Mouse (Mus musculus): Measurements from ENCODE around the gene Olfr573-ps1. TPM values are rescaled to one million over a fixed set of nuclear protein-coding genes. Genes with fewer than 3 reads are reported as not detected.

Gene Olfr573-ps1
- not detected in 2 replicates for polyA plus RNA-seq (2014; fragmentation: Nextera tagmentation; extraction: Ambion mirVana)

- no peaks in the 10 kb centered on the region for H3K9me3 ChIP-seq (ENCODE audit: control insufficient read depth, low read length)
- no peaks in the 10 kb centered on the region for H3K27me3 ChIP-seq (ENCODE audit: control insufficient read depth, insufficient read depth, low read length)
- H3K27ac ChIP-seq (ENCODE audit: low read depth, low read length) = no peak within 1 kb of the TSS
- no peak within 1 kb of the TSS for H3K9ac ChIP-seq (ENCODE audit: low read depth, low read length)
- no peak within 1 kb of the TSS for H3K4me3 ChIP-seq (ENCODE audit: low read depth, low read length)
- ATAC-seq (ENCODE audit: low FRiP score) (no peak), DNase-seq (ENCODE audit: low spot score) (no peak)
- H3K4me1 ChIP-seq (replicated peaks; ENCODE audit: control insufficient read depth, insufficient read depth, low read length) = no peaks in the 10 kb centered on the region
- 93% methylated on average over 2 of the region's 2 CpGs for WGBS
- no peak within 1 kb of the TSS for H3K4me2 ChIP-seq (replicated peaks; ENCODE audit: low read depth, low read length)
- H3K36me3 ChIP-seq (ENCODE audit: control insufficient read depth, insufficient read depth, low read length) = no peaks in the 10 kb centered on the region
Measured at GRCm38 (mm10) chr7:102942475-102942874, at the start of gene Olfr573-ps1. Gene Olfr573-ps1 (minus strand): TSS chr7:102942575.

- 74% methylated on average over 3 of the region's 3 CpGs for WGBS
- no peaks in the 10 kb centered on the region for H3K9me3 ChIP-seq (ENCODE audit: control insufficient read depth, low read length)
Measured at GRCm38 (mm10) chr7:102989224-102989623, 46.8 kb upstream of the Olfr573-ps1 start, which contains the start of gene Olfr578. Gene Olfr578 (minus strand): TSS chr7:102989324.

GRCm38 (mm10) chr7:102975843-102976242 is 33.5 kb upstream of the Olfr573-ps1 start, which contains the start of gene Olfr577:
Gene Olfr577 (minus strand): TSS chr7:102975943.
- WGBS = 87% methylated on average over 2 of the region's 2 CpGs
- ATAC-seq (ENCODE audit: low FRiP score) (no peak), DNase-seq (ENCODE audit: low spot score) (no peak)
- H3K27me3 ChIP-seq (ENCODE audit: control insufficient read depth, insufficient read depth, low read length) = no peaks in the 10 kb centered on the region
- H3K4me3 ChIP-seq (ENCODE audit: low read depth, low read length) = no peak within 1 kb of the TSS
- no peak within 1 kb of the TSS for H3K27ac ChIP-seq (ENCODE audit: low read depth, low read length)
- H3K36me3 ChIP-seq (ENCODE audit: control insufficient read depth, insufficient read depth, low read length) = no peaks in the 10 kb centered on the region
- H3K4me2 ChIP-seq (replicated peaks; ENCODE audit: low read depth, low read length) = no peak within 1 kb of the TSS
- no peaks in the 10 kb centered on the region for H3K4me1 ChIP-seq (replicated peaks; ENCODE audit: control insufficient read depth, insufficient read depth, low read length)
- no peaks in the 10 kb centered on the region for H3K9me3 ChIP-seq (ENCODE audit: control insufficient read depth, low read length)
- no peak within 1 kb of the TSS for H3K9ac ChIP-seq (ENCODE audit: low read depth, low read length)

More at GRCm38 (mm10) chr7:102989224-102989623, 46.8 kb upstream of the Olfr573-ps1 start, which contains the start of gene Olfr578:
- ATAC-seq (ENCODE audit: low FRiP score) (no peak), DNase-seq (ENCODE audit: low spot score) (no peak)
- H3K4me2 ChIP-seq (replicated peaks; ENCODE audit: low read depth, low read length) = no peak within 1 kb of the TSS
- no peak within 1 kb of the TSS for H3K4me3 ChIP-seq (ENCODE audit: low read depth, low read length)
- H3K27me3 ChIP-seq (ENCODE audit: control insufficient read depth, insufficient read depth, low read length) = no peaks in the 10 kb centered on the region
- H3K27ac ChIP-seq (ENCODE audit: low read depth, low read length) = no peak within 1 kb of the TSS
- H3K9ac ChIP-seq (ENCODE audit: low read depth, low read length) = no peak within 1 kb of the TSS
- H3K4me1 ChIP-seq (replicated peaks; ENCODE audit: control insufficient read depth, insufficient read depth, low read length) = no peaks in the 10 kb centered on the region
- H3K36me3 ChIP-seq (ENCODE audit: control insufficient read depth, insufficient read depth, low read length) = no peaks in the 10 kb centered on the region

GRCm38 (mm10) chr7:102974399-102974798 is 32.0 kb upstream of the Olfr573-ps1 start:
- H3K9me3 ChIP-seq (ENCODE audit: control insufficient read depth, low read length) = no peaks in the 10 kb centered on the region
- 44% methylated on average over 1 of the region's 1 CpGs for WGBS
- H3K36me3 ChIP-seq (ENCODE audit: control insufficient read depth, insufficient read depth, low read length) = no peaks in the 10 kb centered on the region

GRCm38 (mm10) chr7:102962360-102962759 is 20.0 kb upstream of the Olfr573-ps1 start, which contains the start of gene Olfr576:
Gene Olfr576 (plus strand): TSS chr7:102962660.
- no peak for DNase-seq (ENCODE audit: low spot score)
- WGBS = 65% methylated on average over 2 of the region's 2 CpGs
- Histone ChIP-seq H3K27ac (ENCODE audit: low read depth, low read length) (no peak within 1 kb of the TSS), H3K4me1 (replicated peaks; ENCODE audit: control insufficient read depth, insufficient read depth, low read length) (no peaks in the 10 kb centered on the region), H3K4me2 (replicated peaks; ENCODE audit: low read depth, low read length) (no peak within 1 kb of the TSS), H3K4me3 (ENCODE audit: low read depth, low read length) (no peak within 1 kb of the TSS), H3K9me3 (ENCODE audit: control insufficient read depth, low read length) (no peaks in the 10 kb centered on the region), H3K9ac (ENCODE audit: low read depth, low read length) (no peak within 1 kb of the TSS), H3K36me3 (ENCODE audit: control insufficient read depth, insufficient read depth, low read length) (no peaks in the 10 kb centered on the region), H3K27me3 (ENCODE audit: control insufficient read depth, insufficient read depth, low read length) (no peaks in the 10 kb centered on the region)
- no peak for ATAC-seq (ENCODE audit: low FRiP score)

More at GRCm38 (mm10) chr7:102974399-102974798, 32.0 kb upstream of the Olfr573-ps1 start:
- H3K27me3 ChIP-seq (ENCODE audit: control insufficient read depth, insufficient read depth, low read length) = no peaks in the 10 kb centered on the region
- no peak overlapping the region for H3K9ac ChIP-seq (ENCODE audit: low read depth, low read length)
- no peak for DNase-seq (ENCODE audit: low spot score)
- H3K4me2 ChIP-seq (replicated peaks; ENCODE audit: low read depth, low read length) = no peak overlapping the region
- no peak for ATAC-seq (ENCODE audit: low FRiP score)
- H3K4me1 ChIP-seq (replicated peaks; ENCODE audit: control insufficient read depth, insufficient read depth, low read length) = no peaks in the 10 kb centered on the region
- H3K4me3 ChIP-seq (ENCODE audit: low read depth, low read length) = no peak overlapping the region
- H3K27ac ChIP-seq (ENCODE audit: low read depth, low read length) = no peak overlapping the region

GRCm38 (mm10) chr7:102958593-102958992 is 16.2 kb upstream of the Olfr573-ps1 start, which contains the start of gene Olfr575:
Gene Olfr575 (minus strand): TSS chr7:102958775.
- ATAC-seq (ENCODE audit: low FRiP score) (no peak), DNase-seq (ENCODE audit: low spot score) (no peak)
- Histone ChIP-seq H3K9ac (ENCODE audit: low read depth, low read length) (no peak within 1 kb of the TSS), H3K36me3 (ENCODE audit: control insufficient read depth, insufficient read depth, low read length) (no peaks in the 10 kb centered on the region), H3K4me1 (replicated peaks; ENCODE audit: control insufficient read depth, insufficient read depth, low read length) (no peaks in the 10 kb centered on the region), H3K4me2 (replicated peaks; ENCODE audit: low read depth, low read length) (no peak within 1 kb of the TSS), H3K4me3 (ENCODE audit: low read depth, low read length) (no peak within 1 kb of the TSS), H3K27ac (ENCODE audit: low read depth, low read length) (no peak within 1 kb of the TSS), H3K9me3 (ENCODE audit: control insufficient read depth, low read length) (no peaks in the 10 kb centered on the region), H3K27me3 (ENCODE audit: control insufficient read depth, insufficient read depth, low read length) (no peaks in the 10 kb centered on the region)
- 62% methylated on average over 1 of the region's 1 CpGs for WGBS

- no peaks in the 10 kb centered on the region for H3K9me3 ChIP-seq (ENCODE audit: control insufficient read depth, low read length)
- H3K4me1 ChIP-seq (replicated peaks; ENCODE audit: control insufficient read depth, insufficient read depth, low read length) = no peaks in the 10 kb centered on the region
- no peak overlapping the region for H3K4me3 ChIP-seq (ENCODE audit: low read depth, low read length)
- H3K27me3 ChIP-seq (ENCODE audit: control insufficient read depth, insufficient read depth, low read length) = no peaks in the 10 kb centered on the region
- 88% methylated on average over 3 of the region's 3 CpGs for WGBS
- DNase-seq (ENCODE audit: low spot score) (no peak), ATAC-seq (ENCODE audit: low FRiP score) (no peak)
- H3K4me2 ChIP-seq (replicated peaks; ENCODE audit: low read depth, low read length) = no peak overlapping the region
- H3K36me3 ChIP-seq (ENCODE audit: control insufficient read depth, insufficient read depth, low read length) = no peaks in the 10 kb centered on the region
- H3K27ac ChIP-seq (ENCODE audit: low read depth, low read length) = no peak overlapping the region
- no peak overlapping the region for H3K9ac ChIP-seq (ENCODE audit: low read depth, low read length)
Measured at GRCm38 (mm10) chr7:102958137-102958536, 15.8 kb upstream of the Olfr573-ps1 start.

- DNase-seq (ENCODE audit: low spot score) (no peak), ATAC-seq (ENCODE audit: low FRiP score) (no peak)
- Histone ChIP-seq H3K4me1 (replicated peaks; ENCODE audit: control insufficient read depth, insufficient read depth, low read length) (no peaks in the 10 kb centered on the region), H3K27me3 (ENCODE audit: control insufficient read depth, insufficient read depth, low read length) (no peaks in the 10 kb centered on the region), H3K36me3 (ENCODE audit: control insufficient read depth, insufficient read depth, low read length) (no peaks in the 10 kb centered on the region), H3K27ac (ENCODE audit: low read depth, low read length) (no peak overlapping the region), H3K4me2 (replicated peaks; ENCODE audit: low read depth, low read length) (no peak overlapping the region), H3K9ac (ENCODE audit: low read depth, low read length) (no peak overlapping the region), H3K4me3 (ENCODE audit: low read depth, low read length) (no peak overlapping the region), H3K9me3 (ENCODE audit: control insufficient read depth, low read length) (no peaks in the 10 kb centered on the region)
- WGBS = 64% methylated on average over 1 of the region's 1 CpGs
Measured at GRCm38 (mm10) chr7:102950732-102951131, 8.4 kb upstream of the Olfr573-ps1 start.

- Histone ChIP-seq H3K9me3 (ENCODE audit: control insufficient read depth, low read length) (no peaks in the 10 kb centered on the region), H3K36me3 (ENCODE audit: control insufficient read depth, insufficient read depth, low read length) (no peaks in the 10 kb centered on the region), H3K4me1 (replicated peaks; ENCODE audit: control insufficient read depth, insufficient read depth, low read length) (no peaks in the 10 kb centered on the region), H3K9ac (ENCODE audit: low read depth, low read length) (no peak within 1 kb of the TSS), H3K4me3 (ENCODE audit: low read depth, low read length) (no peak within 1 kb of the TSS), H3K27ac (ENCODE audit: low read depth, low read length) (no peak within 1 kb of the TSS), H3K27me3 (ENCODE audit: control insufficient read depth, insufficient read depth, low read length) (no peaks in the 10 kb centered on the region), H3K4me2 (replicated peaks; ENCODE audit: low read depth, low read length) (no peak within 1 kb of the TSS)
- ATAC-seq (ENCODE audit: low FRiP score) (no peak), DNase-seq (ENCODE audit: low spot score) (no peak)
- WGBS = 100% methylated on average over 1 of the region's 1 CpGs
Measured at GRCm38 (mm10) chr7:102948167-102948566, 5.8 kb upstream of the Olfr573-ps1 start, which contains the start of gene Olfr574. Gene Olfr574 (plus strand): TSS chr7:102948467.

All from hindbrain, embryonic 11.5 days (tissue).